Comparison of ENCODE assay signal across 9 mouse cellular contexts in genomic region chr11:7212126-7212798, GRCm38 (mm10). TPM values are rescaled to one million over a fixed set of nuclear protein-coding genes. Genes with fewer than 3 reads are reported as not detected.
DNase-seq lines count a peak whose midpoint lies in the region; ATAC-seq and TF ChIP-seq lines count a peak whose summit lies in the region.
"Had no signal": no experiment of that assay in that cellular context is flagged by ENCODE, and none has a peak within 500 bp of the region (broad histone marks: within the 10 kb centered on the region; RNA-seq: fewer than 3 reads in every experiment).

No protein-coding gene starts in this region.

- peak overlapping the region; percentile 15 for H3K27ac ChIP-seq in heart, adult 2 months
- no peak overlapping the region for H3K27ac ChIP-seq in ES-Bruce4 (ENCODE audit: insufficient read depth, low read length)
- H3K27ac ChIP-seq in hindbrain, embryonic 11.5 days (ENCODE audit: low read depth, low read length) = no peak overlapping the region
- H3K27ac ChIP-seq in midbrain, embryonic 11.5 days (ENCODE audit: low read depth, low read length) = no peak overlapping the region

- H3K4me3 ChIP-seq in heart, adult 2 months = peak overlapping the region; percentile 55
- H3K4me3 ChIP-seq in ES-Bruce4 (ENCODE audit: low read depth, low read length) = 0 out of 2 replicates have a peak overlapping the region, but pooled peaks have one; percentile 4
- no peak overlapping the region for H3K4me3 ChIP-seq in hindbrain, embryonic 11.5 days (ENCODE audit: low read depth, low read length)
- H3K4me3 ChIP-seq in midbrain, embryonic 11.5 days (ENCODE audit: low read depth, low read length) = no peak overlapping the region

- peak overlapping the region; percentile 33; the same call in 1 of the 2 replicates for H3K9ac ChIP-seq in heart, adult 2 months (ENCODE audit: low read depth, low read length)
- 0 out of 2 replicates have a peak overlapping the region, but pooled peaks have one; percentile 1 for H3K9ac ChIP-seq in ES-Bruce4 (ENCODE audit: low read depth, poor library complexity, severe bottlenecking)
- no peak overlapping the region for H3K9ac ChIP-seq in hindbrain, embryonic 11.5 days (ENCODE audit: low read depth, low read length)
- no peak overlapping the region for H3K9ac ChIP-seq in midbrain, embryonic 11.5 days (ENCODE audit: low read length)

- no peaks in the 10 kb centered on the region for H3K79me2 ChIP-seq in heart, adult 2 months (replicated peaks; ENCODE audit: control insufficient read depth, insufficient read depth, low read length)

- no peak for TF ChIP-seq POLR2A in heart, adult 2 months (IDR thresholded peaks at IDR 0.05; ENCODE audit: insufficient read depth, low read depth, low read length)
- no peak for TF ChIP-seq POLR2A in ES-Bruce4 (IDR thresholded peaks at IDR 0.05; ENCODE audit: insufficient read depth, low read length)

- H3K27me3 ChIP-seq in heart, adult 2 months (ENCODE audit: control insufficient read depth, insufficient read depth, low read length) = 0 out of 2 replicates have a peak, but pooled peaks cover 1% of the 10 kb centered on the region
- no peaks in the 10 kb centered on the region; the same call in 1 of the 2 replicates for H3K27me3 ChIP-seq in ES-Bruce4 (ENCODE audit: control insufficient read depth, insufficient read depth, low read length, poor library complexity, severe bottlenecking)
- peaks cover 27% of the 10 kb centered on the region for H3K27me3 ChIP-seq in hindbrain, embryonic 11.5 days (ENCODE audit: control insufficient read depth, insufficient read depth, low read length)
- peaks cover 28% of the 10 kb centered on the region for H3K27me3 ChIP-seq in midbrain, embryonic 11.5 days (ENCODE audit: control insufficient read depth, insufficient read depth, low read length)

- intact Hi-C loops in heart, adult 2 months (cut with DNase I) = loop anchor here (10.0 kb wide), 2 partner anchors 623 to 923 kb away; no protein-coding TSS in a partner anchor

- no peak for ATAC-seq in hindbrain, embryonic 11.5 days (ENCODE audit: low FRiP score)
- no peak for ATAC-seq in midbrain, embryonic 11.5 days (ENCODE audit: low FRiP score)
- ATAC-seq in erythroblast, adult 5-6 weeks (replicated peaks; ENCODE audit: low FRiP score, poor library complexity, severe bottlenecking) = no peak

- TF ChIP-seq CTCF in heart, adult 2 months (IDR thresholded peaks at IDR 0.05) = no peak
- no peak for TF ChIP-seq CTCF in ES-Bruce4 (IDR thresholded peaks at IDR 0.05; ENCODE audit: low read depth, low read length)

- no peaks in the 10 kb centered on the region for H3K9me3 ChIP-seq in ES-Bruce4 (replicated peaks; ENCODE audit: control insufficient read depth, insufficient read depth, low read length, poor library complexity, severe bottlenecking)
- H3K9me3 ChIP-seq in hindbrain, embryonic 11.5 days (ENCODE audit: control insufficient read depth, low read length) = no peaks in the 10 kb centered on the region
- no peaks in the 10 kb centered on the region for H3K9me3 ChIP-seq in midbrain, embryonic 11.5 days (ENCODE audit: control insufficient read depth, low read length)

- H3K4me1 ChIP-seq in heart, adult 2 months (ENCODE audit: control insufficient read depth, insufficient read depth, low read length) = no peaks in the 10 kb centered on the region
- H3K4me1 ChIP-seq in ES-Bruce4 (ENCODE audit: control insufficient read depth, insufficient read depth, low read length) = no peaks in the 10 kb centered on the region
- no peaks in the 10 kb centered on the region; the same call in 1 of the 2 replicates for H3K4me1 ChIP-seq in hindbrain, embryonic 11.5 days (replicated peaks; ENCODE audit: control insufficient read depth, insufficient read depth, low read length)
- H3K4me1 ChIP-seq in midbrain, embryonic 11.5 days (ENCODE audit: control insufficient read depth, insufficient read depth, low read length) = peaks cover 9% of the 10 kb centered on the region

- no peaks in the 10 kb centered on the region for H3K36me3 ChIP-seq in heart, adult 2 months (ENCODE audit: control insufficient read depth, insufficient read depth, low read length)
- H3K36me3 ChIP-seq in ES-Bruce4 (ENCODE audit: control insufficient read depth, insufficient read depth, low read length, poor library complexity, severe bottlenecking) = 0 out of 2 replicates have a peak, but pooled peaks cover 3% of the 10 kb centered on the region
- no peaks in the 10 kb centered on the region for H3K36me3 ChIP-seq in hindbrain, embryonic 11.5 days (ENCODE audit: control insufficient read depth, insufficient read depth, low read length)
- H3K36me3 ChIP-seq in midbrain, embryonic 11.5 days (ENCODE audit: control insufficient read depth, insufficient read depth, low read length) = no peaks in the 10 kb centered on the region

- 12% methylated on average over 17 of the region's 17 CpGs for WGBS in heart, adult 2 months
- WGBS in hindbrain, embryonic 11.5 days = 24% methylated on average over 17 of the region's 17 CpGs
- 23% methylated on average over 17 of the region's 17 CpGs for WGBS in midbrain, embryonic 11.5 days

- H3K4me2 ChIP-seq in hindbrain, embryonic 11.5 days (replicated peaks; ENCODE audit: low read depth, low read length) = no peak overlapping the region
- no peak overlapping the region; the same call in 1 of the 2 replicates for H3K4me2 ChIP-seq in midbrain, embryonic 11.5 days

- DNase-seq in heart, adult 2 months = no peak
- DNase-seq in heart, postnatal 4 days = no peak
- DNase-seq in hindbrain, embryonic 11.5 days (ENCODE audit: low spot score) = peak; percentile 18
- peak; percentile 91 for DNase-seq in midbrain, embryonic 11.5 days (ENCODE audit: low spot score, missing footprints)
- DNase-seq in right cerebral cortex, adult 18-20 months = no peak
- no peak for DNase-seq in thymus, postnatal 10 days (ENCODE audit: low spot score in 2 of 2)
- DNase-seq: kidney, postnatal 14 days had no signal

- TF ChIP-seq EP300 in heart, adult 2 months (IDR thresholded peaks at IDR 0.05; ENCODE audit: insufficient read depth, low read depth, low read length) = no peak
- no peak for TF ChIP-seq EP300 in ES-Bruce4 (IDR thresholded peaks at IDR 0.05; ENCODE audit: insufficient read depth, low read depth, low read length)

RNA-seq across cellular contexts. Expression of gene Igfbp3, which starts 1.5 kb away (rescaled TPM):
- total RNA-seq in heart, adult 2 months (2021) = 10 to 100 TPM; 32.2 to 40.4 TPM
- polyA plus RNA-seq in heart, adult 2 months (2012; rRNA removed) = 20.8 and 31.0 TPM in 2 replicates
- total RNA-seq in heart, postnatal 4 days (2021) = 10 to 100 TPM; 19.2 to 23.6 TPM
- polyA plus RNA-seq in ES-Bruce4 (2011; ENCODE audit: insufficient read depth, insufficient read length, low read depth, missing spikeins) = 165 and 168 TPM in 2 replicates
- polyA plus RNA-seq in hindbrain, embryonic 11.5 days (2014; fragmentation: Nextera tagmentation; extraction: Ambion mirVana) = 16.8 and 19.1 TPM in 2 replicates
- polyA plus RNA-seq in midbrain, embryonic 11.5 days (2014; fragmentation: Nextera tagmentation; extraction: Ambion mirVana) = 6.2 and 8.2 TPM in 2 replicates
- total RNA-seq in erythroblast, adult 5-6 weeks (2015; ENCODE audit: low replicate concordance) = 0.42 TPM in 1 of 2 replicates, not detected in the other
- total RNA-seq in erythroblast, adult 5-6 weeks (2017; ENCODE audit: low replicate concordance) = not detected in 2 replicates

RNA-seq across cellular contexts. Expression of gene Igfbp1, which starts 14.7 kb away (rescaled TPM):
- not detected for total RNA-seq in heart, adult 2 months (2021)
- not detected in 2 replicates for polyA plus RNA-seq in heart, adult 2 months (2012; rRNA removed)
- total RNA-seq in heart, postnatal 4 days (2021) = not detected
- polyA plus RNA-seq in ES-Bruce4 (2011; ENCODE audit: insufficient read depth, insufficient read length, low read depth, missing spikeins) = not detected in 2 replicates
- 0.14 and 0.67 TPM in 2 replicates for polyA plus RNA-seq in hindbrain, embryonic 11.5 days (2014; fragmentation: Nextera tagmentation; extraction: Ambion mirVana)
- 0.10 and 0.14 TPM in 2 replicates for polyA plus RNA-seq in midbrain, embryonic 11.5 days (2014; fragmentation: Nextera tagmentation; extraction: Ambion mirVana)
- not detected in 2 replicates for total RNA-seq in erythroblast, adult 5-6 weeks (2015; ENCODE audit: low replicate concordance)
- not detected in 2 replicates for total RNA-seq in erythroblast, adult 5-6 weeks (2017; ENCODE audit: low replicate concordance)

RNA-seq across cellular contexts. Expression of gene Gm11985, which starts 23.9 kb away (rescaled TPM):
- not detected for total RNA-seq in heart, adult 2 months (2021)
- polyA plus RNA-seq in heart, adult 2 months (2012; rRNA removed) = not detected in 2 replicates
- not detected for total RNA-seq in heart, postnatal 4 days (2021)
- polyA plus RNA-seq in ES-Bruce4 (2011; ENCODE audit: insufficient read depth, insufficient read length, low read depth, missing spikeins) = not detected in 2 replicates
- not detected in 2 replicates for polyA plus RNA-seq in hindbrain, embryonic 11.5 days (2014; fragmentation: Nextera tagmentation; extraction: Ambion mirVana)
- polyA plus RNA-seq in midbrain, embryonic 11.5 days (2014; fragmentation: Nextera tagmentation; extraction: Ambion mirVana) = not detected in 2 replicates
- total RNA-seq in erythroblast, adult 5-6 weeks (2015; ENCODE audit: low replicate concordance) = not detected in 2 replicates
- total RNA-seq in erythroblast, adult 5-6 weeks (2017; ENCODE audit: low replicate concordance) = not detected in 2 replicates

Comparison
In these comparisons a context has a peak if more than half of its experiments do, and no peak if none do; other contexts are left out.
1. DNase-seq: peak in hindbrain, embryonic 11.5 days (single experiment) and midbrain, embryonic 11.5 days (single experiment); none in heart, adult 2 months (0 of 2), heart, postnatal 4 days (single experiment), right cerebral cortex, adult 18-20 months (single experiment) and thymus, postnatal 10 days (0 of 2).
2. H3K4me3 ChIP-seq: peak in heart, adult 2 months (single experiment) and ES-Bruce4 (single experiment); none in hindbrain, embryonic 11.5 days (single experiment) and midbrain, embryonic 11.5 days (single experiment).
3. H3K9ac ChIP-seq: peak in heart, adult 2 months (single experiment) and ES-Bruce4 (single experiment); none in hindbrain, embryonic 11.5 days (single experiment) and midbrain, embryonic 11.5 days (single experiment).